Mouse (Mus musculus) limb, embryonic 12.5 days (tissue): ENCODE data around the gene Zfp979. TPM values are rescaled to one million over a fixed set of nuclear protein-coding genes. Genes with fewer than 3 reads are reported as not detected.
"Not testable (repeated sequence)": the region's sequence is repeated elsewhere in the genome, so short reads cannot be mapped to it uniquely, and the experiment has no call there.

Experiments used
- ATAC-seq: fragments of 200-750 bp; cut with Nextera tagmentation; 2 replicates; pipeline ENCODE4 v1.8.0; 2017; ENCODE audit warnings: low read depth, moderate TSS enrichment; ENCODE audit not compliant: insufficient number of reproducible peaks, insufficient read depth, low FRiP score, low TSS enrichment
- H3K27ac ChIP-seq: fragments of 300-500 bp; sonication (generic); 2 replicates; pipeline ENCODE4 v1.5.1; 2016; ENCODE audit warnings: mild to moderate bottlenecking, moderate library complexity
- H3K27me3 ChIP-seq: fragments of 300-500 bp; sonication (generic); 2 replicates; pipeline ENCODE4 v1.6.1; 2016; ENCODE audit warnings: mild to moderate bottlenecking, moderate library complexity
- H3K36me3 ChIP-seq: fragments of 300-500 bp; sonication (generic); 2 replicates; pipeline ENCODE4 v1.6.1; 2016; ENCODE audit warnings: mild to moderate bottlenecking, moderate library complexity
- H3K4me1 ChIP-seq: fragments of 300-500 bp; sonication (generic); replicated peaks from 2 replicates; pipeline ENCODE4 v1.6.1; 2016
- H3K4me2 ChIP-seq: fragments of 300-500 bp; sonication (generic); 2 replicates; pipeline ENCODE4 v1.6.1; 2016; ENCODE audit warnings: mild to moderate bottlenecking, moderate library complexity
- H3K4me3 ChIP-seq: fragments of 300-500 bp; sonication (generic); replicated peaks from 2 replicates; pipeline ENCODE4 v1.5.1; 2016; ENCODE audit warnings: mild to moderate bottlenecking
- H3K9ac ChIP-seq: fragments of 300-500 bp; sonication (generic); replicated peaks from 2 replicates; pipeline ENCODE4 v1.6.1; 2016; ENCODE audit warnings: mild to moderate bottlenecking, moderate library complexity
- H3K9me3 ChIP-seq: fragments of 300-500 bp; sonication (generic); 2 replicates; pipeline ENCODE4 v1.6.1; 2016; ENCODE audit warnings: mild to moderate bottlenecking, moderate library complexity
- WGBS: fragments of 180-500 bp; shearing (Covaris S2); methylation state at CpG from one replicate; pipeline ENCODE4 v1.1.7; 2016; 5-methylcytosine and 5-hydroxymethylcytosine counted together
- polyA plus RNA-seq: library from polyadenylated mRNA; unstranded; fragments of >200 nt; fragmentation: Nextera tagmentation; extraction: Ambion mirVana; gene quantifications from 2 replicates; pipeline ENCODE4 v1.2.1, GENCODE M21; 2016

The Zfp979 gene
- polyA plus RNA-seq, 1 experiment from 2014 or later, result 2.5 TPM

DNA sequence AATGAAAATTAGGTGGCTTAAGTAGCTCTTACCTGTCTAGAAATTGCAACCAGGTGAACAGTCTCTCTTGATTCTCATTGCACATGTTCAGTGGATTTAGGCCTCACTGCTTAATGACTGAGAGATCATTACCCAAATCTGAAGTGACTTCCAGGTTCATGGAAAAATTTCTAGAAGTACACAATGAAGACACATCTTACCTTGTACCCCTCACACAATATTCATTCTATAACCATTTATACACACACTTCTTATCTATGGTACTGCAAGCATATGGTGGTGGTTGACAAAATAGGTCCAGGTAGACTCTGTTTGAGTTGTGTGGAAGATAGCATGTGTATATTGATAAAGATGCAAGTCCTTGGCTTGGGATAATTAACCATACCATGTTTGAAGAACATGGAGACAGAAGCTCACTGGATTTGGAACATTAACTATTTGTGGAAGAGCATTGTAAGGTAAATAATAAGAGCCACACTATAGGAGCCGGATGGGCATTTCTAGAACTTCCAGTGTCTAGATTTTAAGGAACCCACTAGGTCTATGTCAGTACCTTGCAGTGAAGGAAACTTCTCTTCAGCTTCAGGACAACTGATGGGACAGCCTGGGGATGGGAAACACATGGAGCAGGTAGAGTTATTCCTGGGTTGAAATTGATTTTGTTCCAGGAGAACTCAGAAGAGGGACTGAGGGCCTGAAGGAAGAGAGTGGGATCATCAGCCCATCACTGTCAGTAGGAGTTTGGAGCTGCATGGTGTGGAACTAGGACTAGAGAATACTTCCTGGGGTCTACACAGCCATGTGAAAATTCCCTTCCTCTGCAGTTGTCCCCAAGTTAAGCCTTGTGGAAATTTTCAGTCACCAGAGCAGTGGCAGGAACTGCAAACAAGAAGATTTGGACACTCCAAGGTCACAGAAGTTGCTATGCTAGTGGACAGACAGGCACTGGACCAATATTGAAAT lies 55.5 kb downstream of the Zfp979 start:
- Histone ChIP-seq H3K36me3 (no peaks in the 10 kb centered on the region), H3K4me3 (no peak overlapping the region), H3K4me1 (no peaks in the 10 kb centered on the region), H3K27ac (no peak overlapping the region), H3K27me3 (no peaks in the 10 kb centered on the region), H3K9me3 (peaks cover 23% of the 10 kb centered on the region), H3K9ac (no peak overlapping the region), H3K4me2 (no peak overlapping the region)
- ATAC-seq, result no peak; the same call in 1 of the 2 replicates
- 51% methylated on average over 1 of the region's 1 CpGs for WGBS

DNA sequence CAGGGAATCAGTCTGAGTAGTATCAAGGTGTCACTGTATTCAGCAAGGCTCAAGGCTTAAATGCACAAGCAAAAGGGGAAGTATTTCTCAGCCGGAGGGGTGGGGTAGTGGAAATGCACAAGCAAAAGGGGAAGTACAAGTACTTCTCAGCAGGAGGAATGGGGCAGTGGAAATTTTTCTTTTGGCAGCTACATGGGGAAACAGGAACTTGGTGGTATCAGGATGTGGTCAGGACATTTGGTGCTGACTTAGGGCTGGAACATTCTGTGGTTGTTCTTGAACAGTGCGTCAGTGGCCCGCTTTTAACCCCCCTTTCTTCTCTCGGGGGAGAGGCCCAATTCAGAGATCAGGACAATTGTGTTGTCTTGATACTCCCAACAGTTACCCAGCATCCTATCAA lies 62.9 kb downstream of the Zfp979 start:
- not testable (repeated sequence) for H3K27me3 ChIP-seq, H3K27ac ChIP-seq, H3K4me1 ChIP-seq, H3K36me3 ChIP-seq, H3K4me2 ChIP-seq, H3K9ac ChIP-seq, H3K4me3 ChIP-seq, ATAC-seq
- 90% methylated on average over 4 of the region's 4 CpGs for WGBS
- peaks cover 22% of the 10 kb centered on the region for H3K9me3 ChIP-seq

DNA sequence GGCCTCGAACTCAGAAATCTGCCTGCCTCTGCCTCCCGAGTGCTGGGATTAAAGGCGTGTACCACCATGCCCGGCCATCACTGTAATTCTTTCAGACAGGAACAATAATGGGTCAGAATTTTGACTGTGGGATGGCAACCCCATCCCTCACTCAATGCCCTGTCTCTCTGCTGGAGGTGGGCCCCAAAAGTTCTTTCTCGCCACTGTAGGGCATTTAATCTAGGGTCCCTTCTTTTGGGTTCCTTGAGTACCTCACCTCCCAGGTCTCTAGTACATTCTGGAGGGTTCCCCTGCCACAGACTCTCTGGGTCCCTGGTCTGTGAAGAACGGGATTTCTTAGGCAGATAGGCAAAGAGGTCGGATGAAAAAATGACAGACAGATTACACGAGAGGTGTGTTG lies 71.2 kb downstream of the Zfp979 start:
- H3K9ac ChIP-seq, H3K27ac ChIP-seq, H3K4me1 ChIP-seq, H3K36me3 ChIP-seq, H3K4me3 ChIP-seq, H3K27me3 ChIP-seq, ATAC-seq, H3K9me3 ChIP-seq, H3K4me2 ChIP-seq: not testable (repeated sequence)
- WGBS, result 84% methylated on average over 8 of the region's 8 CpGs

DNA sequence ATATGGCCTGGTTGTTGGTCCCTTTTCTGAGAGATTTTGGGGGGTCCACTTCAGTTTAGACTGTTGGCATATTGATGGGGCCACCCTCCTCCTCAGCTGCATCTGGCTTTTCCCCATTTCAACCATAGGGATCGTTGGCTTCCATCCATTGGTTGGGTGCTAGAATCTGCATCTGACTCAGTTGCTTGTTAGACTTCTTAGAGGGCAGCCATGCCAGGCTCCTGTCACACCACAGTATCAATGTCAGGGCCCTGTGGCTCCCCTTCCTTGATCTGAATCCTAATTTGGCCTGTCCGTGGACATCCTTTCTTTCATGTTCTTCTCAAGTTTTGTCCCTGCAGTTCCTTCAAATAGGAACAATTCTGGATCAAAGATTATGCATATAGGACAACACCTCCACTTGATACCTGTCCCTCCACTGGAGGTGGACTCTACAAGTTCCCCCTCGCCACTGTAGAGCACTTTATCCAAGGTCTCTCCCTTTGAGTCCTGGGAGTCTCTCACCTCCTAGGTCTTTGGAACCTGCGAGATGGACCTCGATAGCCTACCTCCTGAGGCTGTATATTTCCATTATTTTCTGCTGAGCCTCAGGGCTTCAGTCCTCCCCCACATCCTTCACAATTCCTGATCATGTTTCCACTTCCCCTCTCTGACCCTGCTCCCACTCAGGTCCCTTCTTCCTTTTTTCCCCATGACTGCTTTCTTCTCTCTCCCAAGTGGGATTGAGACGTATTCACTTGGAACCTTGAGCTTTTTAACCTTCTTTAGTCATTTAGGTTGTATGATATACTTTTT lies 76.7 kb downstream of the Zfp979 start:
- Histone ChIP-seq H3K4me3 (no peak overlapping the region), H3K4me2 (no peak overlapping the region), H3K9me3 (peaks cover under 1% of the 10 kb centered on the region; the same call in 1 of the 2 replicates), H3K9ac (no peak overlapping the region), H3K36me3 (no peaks in the 10 kb centered on the region), H3K4me1 (no peaks in the 10 kb centered on the region), H3K27me3 (no peaks in the 10 kb centered on the region), H3K27ac (no peak overlapping the region)
- WGBS, result 69% methylated on average over 6 of the region's 6 CpGs
- ATAC-seq, result no peak; the same call in 1 of the 2 replicates

Other genes starting within 250 kb of the Zfp979 start
- 13.6 and 16.5 TPM in 2 replicates for gene Zfp982, start 150.1 kb downstream of the Zfp979 start, polyA plus RNA-seq
- 0.92 and 1.1 TPM in 2 replicates for gene Gm16503, start 102.3 kb downstream of the Zfp979 start, polyA plus RNA-seq
- 0.18 and 0.46 TPM in 2 replicates for gene Zfp985, start 89.2 kb downstream of the Zfp979 start, polyA plus RNA-seq
- not detected in 2 replicates for gene Zfp534, start 60.0 kb upstream of the Zfp979 start, polyA plus RNA-seq
- 8.0 and 8.4 TPM in 2 replicates for gene Zfp984, start 167.3 kb upstream of the Zfp979 start, polyA plus RNA-seq
- 6.1 and 6.4 TPM in 2 replicates for gene Zfp933, start 205.9 kb upstream of the Zfp979 start, polyA plus RNA-seq
- 48.4 and 49.1 TPM in 2 replicates for gene Miip, start 226.3 kb upstream of the Zfp979 start, polyA plus RNA-seq
- 14.1 and 14.8 TPM in 2 replicates for gene Fv1, start 226.5 kb upstream of the Zfp979 start, polyA plus RNA-seq